Comparison of ENCODE assay signal across 14 mouse cellular contexts in the genomic region with DNA sequence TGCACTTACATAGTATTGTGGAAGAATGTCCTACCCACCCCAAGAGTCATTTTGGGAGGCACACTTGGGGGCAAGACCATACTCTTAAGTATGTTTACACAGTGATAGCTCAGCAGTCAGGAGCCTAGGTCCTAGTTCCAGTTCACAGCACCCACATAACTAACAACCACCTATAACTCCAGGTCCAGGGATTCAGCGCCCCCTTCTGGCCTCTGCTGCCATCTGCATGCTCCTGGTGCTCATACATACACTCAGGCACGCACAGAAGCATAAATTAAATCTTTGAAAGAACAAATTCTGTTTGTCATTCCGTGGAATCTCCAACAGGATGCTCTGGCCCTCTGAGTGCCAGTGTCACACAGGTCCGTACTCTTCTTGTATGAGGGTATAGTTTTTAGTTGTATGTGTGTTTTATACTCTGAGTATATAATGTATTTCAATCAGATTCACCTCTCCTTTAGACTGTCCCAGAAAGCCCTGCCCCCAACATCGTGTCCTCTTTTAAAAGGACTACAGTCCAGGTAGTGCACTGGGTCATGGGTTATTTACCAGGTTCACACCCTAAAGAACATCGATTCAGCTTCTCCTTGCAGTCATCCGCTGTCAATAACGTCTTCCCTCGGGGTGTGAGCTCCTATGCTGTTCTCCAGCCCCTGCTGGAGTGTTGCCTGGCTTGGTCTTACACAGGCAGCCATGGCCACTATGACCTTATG.
DNase-seq lines count a peak whose midpoint lies in the region; ATAC-seq and TF ChIP-seq lines count a peak whose summit lies in the region.
"Had no signal": no experiment of that assay in that cellular context is flagged by ENCODE, and none has a peak within 500 bp of the region (broad histone marks: within the 10 kb centered on the region; RNA-seq: fewer than 3 reads in every experiment).

No protein-coding gene starts in this region.

- DNase-seq in forebrain, embryonic 14.5 days (ENCODE audit: low spot score), result no peak
- no peak for DNase-seq in layer of hippocampus, adult 2 months (ENCODE audit: low spot score in 2 of 2)
- DNase-seq in layer of hippocampus, adult 9-11 months, result no peak
- DNase-seq in testis, postnatal 10 days (ENCODE audit: low spot score), result no peak
- DNase-seq in thymus, postnatal 4 days, result no peak
- DNase-seq: thymus, postnatal 25 days had no signal

- WGBS in forebrain, embryonic 13.5 days, result 91% methylated on average over 9 of the region's 9 CpGs
- whole genome bisulfite sequencing in forebrain, embryonic 14.5 days, result 91% methylated on average over 9 of the region's 9 CpGs

- H3K27ac ChIP-seq in forebrain, embryonic 13.5 days, result no peak overlapping the region
- no peak overlapping the region for H3K27ac ChIP-seq in forebrain, embryonic 14.5 days (ENCODE audit: low read depth, low read length)
- no peak overlapping the region for H3K27ac ChIP-seq in layer of hippocampus, adult 2 months
- H3K27ac ChIP-seq in testis, adult 2 months (ENCODE audit: control insufficient read depth, insufficient read depth, low read depth, low read length), result no peak overlapping the region
- H3K27ac ChIP-seq: forebrain, embryonic 15.5 days; heart, embryonic 10.5 days; midbrain, embryonic 12.5 days had no signal

- no peaks in the 10 kb centered on the region; the same call in 1 of the 2 replicates for H3K9me3 ChIP-seq in forebrain, embryonic 13.5 days (replicated peaks)
- no peaks in the 10 kb centered on the region for H3K9me3 ChIP-seq in forebrain, embryonic 14.5 days (replicated peaks; ENCODE audit: control insufficient read depth, low read length)
- H3K9me3 ChIP-seq: forebrain, embryonic 15.5 days; heart, embryonic 10.5 days; midbrain, embryonic 12.5 days had no signal

- peaks cover 26% of the 10 kb centered on the region for H3K4me1 ChIP-seq in forebrain, embryonic 13.5 days
- peaks cover 14% of the 10 kb centered on the region; the same call in 1 of the 2 replicates for H3K4me1 ChIP-seq in forebrain, embryonic 14.5 days (ENCODE audit: control insufficient read depth, insufficient read depth, low read length)
- H3K4me1 ChIP-seq in testis, adult 2 months (ENCODE audit: control insufficient read depth, insufficient read depth, low read length), result no peaks in the 10 kb centered on the region

- no peak overlapping the region for H3K4me3 ChIP-seq in forebrain, embryonic 13.5 days
- no peak overlapping the region for H3K4me3 ChIP-seq in forebrain, embryonic 14.5 days (ENCODE audit: low read depth, low read length)
- H3K4me3 ChIP-seq in layer of hippocampus, adult 2 months, result no peak overlapping the region
- no peak overlapping the region for H3K4me3 ChIP-seq in testis, adult 2 months (ENCODE audit: control insufficient read depth, low read depth, low read length)
- H3K4me3 ChIP-seq: forebrain, embryonic 15.5 days; heart, embryonic 10.5 days; midbrain, embryonic 12.5 days had no signal

- no peak overlapping the region for H3K9ac ChIP-seq in forebrain, embryonic 13.5 days
- no peak overlapping the region for H3K9ac ChIP-seq in forebrain, embryonic 14.5 days (ENCODE audit: low read length)
- H3K9ac ChIP-seq: forebrain, embryonic 15.5 days; midbrain, embryonic 12.5 days had no signal

- H3K4me2 ChIP-seq in forebrain, embryonic 13.5 days, result no peak overlapping the region
- no peak overlapping the region for H3K4me2 ChIP-seq in forebrain, embryonic 14.5 days (ENCODE audit: low read length)
- H3K4me2 ChIP-seq: forebrain, embryonic 15.5 days; liver, embryonic 11.5 days; midbrain, embryonic 12.5 days had no signal

- TF ChIP-seq CTCF in layer of hippocampus, adult 2 months (conservative IDR thresholded peaks at IDR 0.05), result peak; percentile 51
- TF ChIP-seq CTCF in testis, adult 2 months (IDR thresholded peaks at IDR 0.05; ENCODE audit: control insufficient read depth, insufficient read depth, insufficient replicate concordance, low read depth, low read length), result peak; percentile 61; the same call in 1 of the 2 replicates

- H3K36me3 ChIP-seq in forebrain, embryonic 13.5 days (ENCODE audit: poor library complexity, severe bottlenecking), result no peaks in the 10 kb centered on the region
- no peaks in the 10 kb centered on the region for H3K36me3 ChIP-seq in forebrain, embryonic 14.5 days (ENCODE audit: control insufficient read depth, insufficient read depth, low read length)
- no peaks in the 10 kb centered on the region for H3K36me3 ChIP-seq in testis, adult 2 months (ENCODE audit: control insufficient read depth, insufficient read depth, low read length)
- H3K36me3 ChIP-seq: forebrain, embryonic 15.5 days; heart, embryonic 10.5 days; midbrain, embryonic 12.5 days had no signal

- H3K27me3 ChIP-seq in forebrain, embryonic 13.5 days, result no peaks in the 10 kb centered on the region
- H3K27me3 ChIP-seq in forebrain, embryonic 14.5 days (replicated peaks; ENCODE audit: control insufficient read depth, insufficient read depth, low read length), result no peaks in the 10 kb centered on the region
- no peaks in the 10 kb centered on the region for H3K27me3 ChIP-seq in testis, adult 2 months (ENCODE audit: control insufficient read depth, insufficient read depth, low read length)
- H3K27me3 ChIP-seq: CH12.LX; forebrain, embryonic 15.5 days; midbrain, embryonic 12.5 days had no signal

- TF ChIP-seq POLR2A in testis, adult 2 months (IDR thresholded peaks at IDR 0.05; ENCODE audit: control insufficient read depth, low read depth, low read length), result no peak

- ATAC-seq in forebrain, embryonic 13.5 days, result 0 out of 2 replicates have a peak, but pooled peaks have one; percentile 36
- ATAC-seq in forebrain, embryonic 14.5 days, result no peak
- no peak for ATAC-seq in cerebellum, adult (ENCODE audit: insufficient number of reproducible peaks, low FRiP score, low TSS enrichment)
